Mouse (Mus musculus): ENCODE results near the gene Rpl41.

- TF ChIP-seq CTCF (IDR thresholded peaks at IDR 0.05; ENCODE audit: low read depth), result no peak
- no peak for TF ChIP-seq EP300 (IDR thresholded peaks at IDR 0.05; ENCODE audit: low read depth)
Measured at GRCm38 (mm10) chr10:128504012-128504411, 45.1 kb downstream of the Rpl41 start.
